Mouse (Mus musculus) frontal cortex, adult 2 months (tissue): ENCODE results near the gene Srsf7. TPM values are rescaled to one million over a fixed set of nuclear protein-coding genes. Genes with fewer than 3 reads are reported as not detected.
"Not testable (repeated sequence)": the region's sequence is repeated elsewhere in the genome, so short reads cannot be mapped to it uniquely, and the experiment has no call there.

Experiments used
- DNase-seq, 2 experiments: peaks; one replicate each; pipeline ENCODE4 v3.0.0; 2022; ENCODE audit warnings: low spot score in 1 of 2; ENCODE audit errors: extremely low spot score in 1 of 2
- polyA plus RNA-seq: library from polyadenylated mRNA; depleted of rRNA; stranded (reverse); fragments of >200 nt; gene quantifications from 2 replicates; pipeline ENCODE4 v1.2.3, GENCODE M21; 2012; rRNA removed

The Srsf7 gene
- polyA plus RNA-seq, result 154 and 185 TPM in 2 replicates

- DNase-seq, result peak; percentile 96 to 99
Measured at GRCm38 (mm10) chr17:80206671-80207581, at the start of gene Srsf7, which contains the start of gene Ttc39d. Srsf7 (minus strand) TSS chr17:80207307. Ttc39d (plus strand) TSS chr17:80207460.

GRCm38 (mm10) chr17:80255208-80255607, 48.1 kb upstream of the Srsf7 start:
- no peak for DNase-seq

- no peak for DNase-seq
Measured at GRCm38 (mm10) chr17:80254421-80254820, 47.3 kb upstream of the Srsf7 start.

GRCm38 (mm10) chr17:80252757-80253525, 45.8 kb upstream of the Srsf7 start:
- no peak for DNase-seq

- no peak for DNase-seq
Measured at GRCm38 (mm10) chr17:80243116-80243515, 36.0 kb upstream of the Srsf7 start.

GRCm38 (mm10) chr17:80241594-80241993, 34.5 kb upstream of the Srsf7 start:
- no peak for DNase-seq

- no peak for DNase-seq
Measured at GRCm38 (mm10) chr17:80237475-80237874, 30.4 kb upstream of the Srsf7 start.

- no peak for DNase-seq
Measured at GRCm38 (mm10) chr17:80236805-80237204, 29.7 kb upstream of the Srsf7 start.

GRCm38 (mm10) chr17:80235477-80235876, 28.4 kb upstream of the Srsf7 start:
- peak in 1 of 2 experiments; percentile 23 for DNase-seq

- no peak for DNase-seq
Measured at GRCm38 (mm10) chr17:80234376-80234775, 27.3 kb upstream of the Srsf7 start.

GRCm38 (mm10) chr17:80233844-80234243, 26.7 kb upstream of the Srsf7 start:
- no peak for DNase-seq

- DNase-seq, result no peak
Measured at GRCm38 (mm10) chr17:80229396-80229795, 22.3 kb upstream of the Srsf7 start.

- DNase-seq, result not testable (repeated sequence)
Measured at GRCm38 (mm10) chr17:80225142-80225541, 18.0 kb upstream of the Srsf7 start.

GRCm38 (mm10) chr17:80224326-80225116, 17.4 kb upstream of the Srsf7 start, which contains the start of gene Gemin6:
Gemin6 (plus strand) TSS chr17:80224441.
- DNase-seq, result peak; percentile 87 to 95

- DNase-seq, result no peak
Measured at GRCm38 (mm10) chr17:80223829-80224228, 16.7 kb upstream of the Srsf7 start.

GRCm38 (mm10) chr17:80221890-80222628, 15.0 kb upstream of the Srsf7 start:
- DNase-seq, result no peak

GRCm38 (mm10) chr17:80221202-80221601, 14.1 kb upstream of the Srsf7 start:
- DNase-seq, result no peak

- DNase-seq, result no peak
Measured at GRCm38 (mm10) chr17:80220131-80220530, 13.0 kb upstream of the Srsf7 start.

GRCm38 (mm10) chr17:80213998-80214397, 6.9 kb upstream of the Srsf7 start:
- DNase-seq, result not testable (repeated sequence)

- no peak for DNase-seq
Measured at GRCm38 (mm10) chr17:80206301-80206670, 821 bp downstream of the Srsf7 start.
